Mouse (Mus musculus) forebrain, embryonic 14.5 days (tissue): ENCODE measurements at regions not wholly inside any gene's neighbourhood (a gene's known extent, or its start where the extent isn't known, plus 50 kb on each side); places are given as distances from the start of the nearest gene placed in this dataset.

ENCODE experiments used
- ATAC-seq: fragments of 200-750 bp; cut with Nextera tagmentation; 2 replicates; pipeline ENCODE4 v1.8.0; 2017; ENCODE audit warnings: mild to moderate bottlenecking, moderate library complexity
- DNase-seq: peaks from one replicate; pipeline ENCODE4 v3.0.0-alpha.2; 2015; ENCODE audit warnings: low spot score
- H3K27ac ChIP-seq: fragments of 300-500 bp; sonication (generic); 2 replicates; pipeline ENCODE4 v1.5.1; 2014; ENCODE audit warnings: low read depth, mild to moderate bottlenecking, control low read depth, low read length, moderate library complexity
- H3K27me3 ChIP-seq: fragments of 300-500 bp; sonication (generic); replicated peaks from 2 replicates; pipeline ENCODE4 v1.6.1; 2014; ENCODE audit warnings: low read length, control low read depth, mixed read lengths; ENCODE audit not compliant: control insufficient read depth, insufficient read depth
- H3K36me3 ChIP-seq: fragments of 300-500 bp; sonication (generic); 2 replicates; pipeline ENCODE4 v1.6.1; 2014; ENCODE audit warnings: low read length, control low read depth; ENCODE audit not compliant: control insufficient read depth, insufficient read depth
- H3K4me1 ChIP-seq: fragments of 300-500 bp; sonication (generic); 2 replicates; pipeline ENCODE4 v1.6.1; 2014; ENCODE audit warnings: antibody characterized with exemption, low read length, control low read depth; ENCODE audit not compliant: control insufficient read depth, insufficient read depth
- H3K4me2 ChIP-seq: fragments of 300-500 bp; sonication (generic); 2 replicates; pipeline ENCODE4 v1.6.1; 2014; ENCODE audit warnings: mild to moderate bottlenecking, control low read depth, low read length
- H3K4me3 ChIP-seq: fragments of 300-500 bp; sonication (generic); 2 replicates; pipeline ENCODE4 v1.5.1; 2014; ENCODE audit warnings: low read depth, low read length, control low read depth
- H3K9ac ChIP-seq: fragments of 300-500 bp; sonication (generic); 2 replicates; pipeline ENCODE4 v1.6.1; 2014; ENCODE audit warnings: mild to moderate bottlenecking, low read length, control low read depth, moderate library complexity
- H3K9me3 ChIP-seq: fragments of 300-500 bp; sonication (generic); replicated peaks from 2 replicates; pipeline ENCODE4 v1.6.1; 2016; ENCODE audit warnings: low read length, control low read depth, mixed read lengths; ENCODE audit not compliant: control insufficient read depth
- WGBS: fragments of 180-500 bp; shearing (Covaris S2); extraction: QIAGEN DNeasy Blood & Tissue Kit; methylation state at CpG from one replicate; pipeline ENCODE4 v1.1.7; 2014; 5-methylcytosine and 5-hydroxymethylcytosine counted together

GRCm38 (mm10) chr12:29143297-29143696 lies 384.9 kb upstream of the Myt1l start:
- no peak for DNase-seq
- ATAC-seq = no peak
- Histone ChIP-seq H3K36me3 (no peaks in the 10 kb centered on the region), H3K4me1 (peaks cover 23% of the 10 kb centered on the region), H3K9me3 (no peaks in the 10 kb centered on the region), H3K9ac (no peak overlapping the region), H3K27me3 (no peaks in the 10 kb centered on the region), H3K4me2 (no peak overlapping the region), H3K27ac (no peak overlapping the region), H3K4me3 (no peak overlapping the region)
- WGBS = 75% methylated on average over 8 of the region's 8 CpGs

GRCm38 (mm10) chr12:29160920-29161319 lies 367.3 kb upstream of the Myt1l start:
- 95% methylated on average over 1 of the region's 1 CpGs for WGBS
- H3K4me3 ChIP-seq = no peak overlapping the region
- H3K27ac ChIP-seq = no peak overlapping the region
- no peaks in the 10 kb centered on the region for H3K36me3 ChIP-seq
- ATAC-seq (no peak), DNase-seq (no peak)
- no peak overlapping the region for H3K4me2 ChIP-seq
- H3K4me1 ChIP-seq = no peaks in the 10 kb centered on the region
- H3K9me3 ChIP-seq = no peaks in the 10 kb centered on the region
- H3K9ac ChIP-seq = no peak overlapping the region
- H3K27me3 ChIP-seq = no peaks in the 10 kb centered on the region

GRCm38 (mm10) chr12:29161546-29161945 lies 366.6 kb upstream of the Myt1l start:
- Histone ChIP-seq H3K9me3 (no peaks in the 10 kb centered on the region), H3K4me1 (no peaks in the 10 kb centered on the region), H3K4me3 (no peak overlapping the region), H3K27ac (no peak overlapping the region), H3K36me3 (no peaks in the 10 kb centered on the region), H3K4me2 (no peak overlapping the region), H3K9ac (no peak overlapping the region), H3K27me3 (no peaks in the 10 kb centered on the region)
- ATAC-seq = no peak
- 24% methylated on average over 2 of the region's 2 CpGs for WGBS
- DNase-seq = no peak

- H3K27ac ChIP-seq = no peak overlapping the region
- WGBS = 30% methylated on average over 2 of the region's 2 CpGs
- H3K27me3 ChIP-seq = no peaks in the 10 kb centered on the region
- no peaks in the 10 kb centered on the region for H3K4me1 ChIP-seq
- no peak overlapping the region for H3K9ac ChIP-seq
- no peaks in the 10 kb centered on the region for H3K36me3 ChIP-seq
- H3K4me3 ChIP-seq = no peak overlapping the region
- H3K9me3 ChIP-seq = no peaks in the 10 kb centered on the region
- H3K4me2 ChIP-seq = no peak overlapping the region
- peak; percentile 46; the same call in 1 of the 2 replicates for ATAC-seq
- DNase-seq = peak; percentile 63
Measured at GRCm38 (mm10) chr12:29164701-29165100, 363.5 kb upstream of the Myt1l start.

GRCm38 (mm10) chr12:29166316-29166715 lies 361.9 kb upstream of the Myt1l start:
- ATAC-seq (no peak), DNase-seq (peak; percentile 21)
- H3K4me3 ChIP-seq = no peak overlapping the region
- no peak overlapping the region for H3K9ac ChIP-seq
- H3K4me1 ChIP-seq = no peaks in the 10 kb centered on the region
- H3K27ac ChIP-seq = no peak overlapping the region
- WGBS = 64% methylated on average over 2 of the region's 2 CpGs
- no peaks in the 10 kb centered on the region for H3K27me3 ChIP-seq
- H3K9me3 ChIP-seq = no peaks in the 10 kb centered on the region
- no peak overlapping the region for H3K4me2 ChIP-seq
- no peaks in the 10 kb centered on the region for H3K36me3 ChIP-seq

GRCm38 (mm10) chr12:29167922-29168321 lies 360.3 kb upstream of the Myt1l start:
- DNase-seq (no peak), ATAC-seq (no peak)
- WGBS = 80% methylated on average over 6 of the region's 6 CpGs
- no peak overlapping the region for H3K4me2 ChIP-seq
- no peaks in the 10 kb centered on the region for H3K36me3 ChIP-seq
- no peak overlapping the region for H3K4me3 ChIP-seq
- H3K9ac ChIP-seq = no peak overlapping the region
- no peaks in the 10 kb centered on the region for H3K9me3 ChIP-seq
- no peaks in the 10 kb centered on the region for H3K27me3 ChIP-seq
- no peak overlapping the region for H3K27ac ChIP-seq
- no peaks in the 10 kb centered on the region for H3K4me1 ChIP-seq

- Histone ChIP-seq H3K27me3 (no peaks in the 10 kb centered on the region), H3K9ac (no peak overlapping the region), H3K36me3 (no peaks in the 10 kb centered on the region), H3K4me3 (no peak overlapping the region), H3K9me3 (no peaks in the 10 kb centered on the region), H3K4me1 (peaks cover 13% of the 10 kb centered on the region), H3K4me2 (no peak overlapping the region), H3K27ac (no peak overlapping the region)
- ATAC-seq = peak; percentile 66; the same call in 1 of the 2 replicates
- WGBS = 40% methylated on average over 10 of the region's 10 CpGs
- DNase-seq = peak; percentile 68
Measured at GRCm38 (mm10) chr12:29175698-29176440, 352.3 kb upstream of the Myt1l start.

GRCm38 (mm10) chr12:29177145-29177544 lies 351.0 kb upstream of the Myt1l start:
- Histone ChIP-seq H3K4me1 (peaks cover 13% of the 10 kb centered on the region), H3K36me3 (no peaks in the 10 kb centered on the region), H3K9ac (no peak overlapping the region), H3K27ac (no peak overlapping the region), H3K4me2 (no peak overlapping the region), H3K9me3 (no peaks in the 10 kb centered on the region), H3K4me3 (no peak overlapping the region), H3K27me3 (no peaks in the 10 kb centered on the region)
- DNase-seq (no peak), ATAC-seq (no peak)
- 90% methylated on average over 12 of the region's 12 CpGs for WGBS

GRCm38 (mm10) chr12:29178168-29178895 lies 349.9 kb upstream of the Myt1l start:
- WGBS = 68% methylated on average over 14 of the region's 14 CpGs
- ATAC-seq (no peak), DNase-seq (no peak)
- Histone ChIP-seq H3K27me3 (no peaks in the 10 kb centered on the region), H3K9me3 (no peaks in the 10 kb centered on the region), H3K4me1 (peaks cover 13% of the 10 kb centered on the region), H3K4me2 (no peak overlapping the region), H3K9ac (no peak overlapping the region), H3K4me3 (no peak overlapping the region), H3K36me3 (no peaks in the 10 kb centered on the region), H3K27ac (no peak overlapping the region)
